Mouse (Mus musculus) intestine, embryonic 16.5 days (tissue): ENCODE measurements around the gene Stpg1. TPM values are rescaled to one million over a fixed set of nuclear protein-coding genes. Genes with fewer than 3 reads are reported as not detected.

ENCODE experiments used
- ATAC-seq: fragments of 200-750 bp; cut with Nextera tagmentation; 2 replicates; pipeline ENCODE4 v1.8.0; 2017; ENCODE audit warnings: moderate TSS enrichment, moderate library complexity
- H3K27ac ChIP-seq: fragments of 300-500 bp; sonication (generic); 2 replicates; pipeline ENCODE4 v1.5.1; 2014; ENCODE audit warnings: mild to moderate bottlenecking, low read length
- H3K27me3 ChIP-seq: fragments of 300-500 bp; sonication (generic); replicated peaks from 2 replicates; pipeline ENCODE4 v1.6.1; 2014; ENCODE audit warnings: low read length, control low read depth, mixed read lengths; ENCODE audit not compliant: control insufficient read depth, insufficient read depth
- H3K36me3 ChIP-seq: fragments of 300-500 bp; sonication (generic); 2 replicates; pipeline ENCODE4 v1.6.1; 2014; ENCODE audit warnings: low read length, control low read depth; ENCODE audit not compliant: control insufficient read depth, insufficient read depth
- H3K4me1 ChIP-seq: fragments of 300-500 bp; sonication (generic); 2 replicates; pipeline ENCODE4 v1.6.1; 2014; ENCODE audit warnings: low read length, control low read depth, mixed read lengths; ENCODE audit not compliant: control insufficient read depth, insufficient read depth
- H3K4me2 ChIP-seq: fragments of 300-500 bp; sonication (generic); 2 replicates; pipeline ENCODE4 v1.6.1; 2014; ENCODE audit warnings: low read depth, low read length, control low read depth
- H3K4me3 ChIP-seq: fragments of 300-500 bp; sonication (generic); 2 replicates; pipeline ENCODE4 v1.5.1; 2014; ENCODE audit warnings: mild to moderate bottlenecking, low read length
- H3K9ac ChIP-seq: fragments of 300-500 bp; sonication (generic); 2 replicates; pipeline ENCODE4 v1.6.1; 2014; ENCODE audit warnings: low read depth, low read length
- H3K9me3 ChIP-seq: fragments of 300-500 bp; sonication (generic); 2 replicates; pipeline ENCODE4 v1.6.1; 2016; ENCODE audit warnings: low read length, control low read depth; ENCODE audit not compliant: control insufficient read depth
- WGBS: fragments of 180-500 bp; shearing (Covaris S2); extraction: QIAGEN DNeasy Blood & Tissue Kit; methylation state at CpG from one replicate; pipeline ENCODE4 v1.1.7; 2014; 5-methylcytosine and 5-hydroxymethylcytosine counted together
- polyA plus RNA-seq: library from polyadenylated mRNA; unstranded; fragments of >200 nt; fragmentation: Nextera tagmentation; extraction: Ambion mirVana; gene quantifications from 2 replicates; pipeline ENCODE4 v1.2.1, GENCODE M21; 2015

Stpg1 gene
- polyA plus RNA-seq, 1 experiment from 2014 or later = 0.27 TPM

GRCm38 (mm10) chr4:135489256-135489655 is 5.3 kb upstream of the Stpg1 start:
- no peak for ATAC-seq
- Histone ChIP-seq H3K4me2 (no peak overlapping the region), H3K4me3 (no peak overlapping the region), H3K36me3 (peaks cover 9% of the 10 kb centered on the region; the same call in 1 of the 2 replicates), H3K4me1 (peaks cover 7% of the 10 kb centered on the region; the same call in 1 of the 2 replicates), H3K9me3 (no peaks in the 10 kb centered on the region), H3K27me3 (no peaks in the 10 kb centered on the region), H3K9ac (no peak overlapping the region), H3K27ac (no peak overlapping the region)
- WGBS = 91% methylated on average over 7 of the region's 7 CpGs

GRCm38 (mm10) chr4:135493271-135493670 is 1.3 kb upstream of the Stpg1 start:
- Histone ChIP-seq H3K4me1 (peaks cover 11% of the 10 kb centered on the region; the same call in 1 of the 2 replicates), H3K9me3 (no peaks in the 10 kb centered on the region), H3K36me3 (peaks cover 9% of the 10 kb centered on the region; the same call in 1 of the 2 replicates), H3K9ac (peak overlapping the region; percentile 65), H3K27ac (peak overlapping the region; percentile 53; the same call in 1 of the 2 replicates), H3K4me3 (peak overlapping the region; percentile 81), H3K27me3 (no peaks in the 10 kb centered on the region; the same call in 1 of the 2 replicates), H3K4me2 (peak overlapping the region; percentile 86)
- no peak for ATAC-seq
- 40% methylated on average over 4 of the region's 4 CpGs for WGBS

- H3K9ac ChIP-seq = peak overlapping the region; percentile 65
Observed at GRCm38 (mm10) chr4:135493691-135494520, 684 bp upstream of the Stpg1 start.

GRCm38 (mm10) chr4:135495397-135495791 is 804 bp downstream of the Stpg1 start:
- Histone ChIP-seq H3K9ac (peak overlapping the region; percentile 77; the same call in 1 of the 2 replicates), H3K4me1 (peaks cover 11% of the 10 kb centered on the region; the same call in 1 of the 2 replicates), H3K27ac (no peak overlapping the region), H3K4me2 (peak overlapping the region; percentile 86), H3K27me3 (no peaks in the 10 kb centered on the region; the same call in 1 of the 2 replicates), H3K4me3 (peak overlapping the region; percentile 81), H3K36me3 (0 out of 2 replicates have a peak, but pooled peaks cover 3% of the 10 kb centered on the region), H3K9me3 (0 out of 2 replicates have a peak, but pooled peaks cover under 1% of the 10 kb centered on the region)
- ATAC-seq = no peak
- 15% methylated on average over 9 of the region's 9 CpGs for WGBS

More at GRCm38 (mm10) chr4:135493691-135494520, 684 bp upstream of the Stpg1 start:
- peak overlapping the region; percentile 86 for H3K4me2 ChIP-seq
- ATAC-seq = peak; percentile 54
- peak overlapping the region; percentile 81 for H3K4me3 ChIP-seq
- H3K36me3 ChIP-seq = peaks cover 9% of the 10 kb centered on the region; the same call in 1 of the 2 replicates
- H3K27ac ChIP-seq = peak overlapping the region; percentile 53
- H3K4me1 ChIP-seq = peaks cover 11% of the 10 kb centered on the region; the same call in 1 of the 2 replicates
- H3K27me3 ChIP-seq = no peaks in the 10 kb centered on the region; the same call in 1 of the 2 replicates
- 3% methylated on average over 33 of the region's 33 CpGs for WGBS
- no peaks in the 10 kb centered on the region for H3K9me3 ChIP-seq

GRCm38 (mm10) chr4:135495810-135496209 is 1.2 kb downstream of the Stpg1 start:
- Histone ChIP-seq H3K4me1 (peaks cover 11% of the 10 kb centered on the region; the same call in 1 of the 2 replicates), H3K4me3 (no peak overlapping the region), H3K9ac (no peak overlapping the region), H3K4me2 (peak overlapping the region; percentile 86; the same call in 1 of the 2 replicates), H3K27me3 (no peaks in the 10 kb centered on the region; the same call in 1 of the 2 replicates), H3K9me3 (0 out of 2 replicates have a peak, but pooled peaks cover 4% of the 10 kb centered on the region), H3K36me3 (0 out of 2 replicates have a peak, but pooled peaks cover 1% of the 10 kb centered on the region), H3K27ac (no peak overlapping the region)
- ATAC-seq = no peak
- WGBS = 25% methylated on average over 18 of the region's 18 CpGs

- Histone ChIP-seq H3K4me2 (no peak overlapping the region), H3K4me1 (peaks cover 9% of the 10 kb centered on the region; the same call in 1 of the 2 replicates), H3K9ac (no peak overlapping the region), H3K36me3 (no peaks in the 10 kb centered on the region), H3K9me3 (0 out of 2 replicates have a peak, but pooled peaks cover 7% of the 10 kb centered on the region), H3K4me3 (no peak overlapping the region), H3K27me3 (no peaks in the 10 kb centered on the region; the same call in 1 of the 2 replicates), H3K27ac (no peak overlapping the region)
- no peak for ATAC-seq
- WGBS = 80% methylated on average over 6 of the region's 6 CpGs
Observed at GRCm38 (mm10) chr4:135498136-135498535, 3.5 kb downstream of the Stpg1 start.

GRCm38 (mm10) chr4:135499831-135500230 is 5.2 kb downstream of the Stpg1 start:
- ATAC-seq = no peak
- Histone ChIP-seq H3K9ac (no peak overlapping the region), H3K4me2 (no peak overlapping the region), H3K27ac (no peak overlapping the region), H3K27me3 (no peaks in the 10 kb centered on the region), H3K4me1 (0 out of 2 replicates have a peak, but pooled peaks cover 4% of the 10 kb centered on the region), H3K4me3 (no peak overlapping the region), H3K36me3 (no peaks in the 10 kb centered on the region), H3K9me3 (0 out of 2 replicates have a peak, but pooled peaks cover 7% of the 10 kb centered on the region)
- WGBS = 69% methylated on average over 3 of the region's 3 CpGs

- H3K9ac ChIP-seq = no peak overlapping the region
- no peak overlapping the region for H3K27ac ChIP-seq
- H3K36me3 ChIP-seq = no peaks in the 10 kb centered on the region
- H3K9me3 ChIP-seq = 0 out of 2 replicates have a peak, but pooled peaks cover 7% of the 10 kb centered on the region
- no peaks in the 10 kb centered on the region for H3K27me3 ChIP-seq
- no peaks in the 10 kb centered on the region for H3K4me1 ChIP-seq
- no peak overlapping the region for H3K4me3 ChIP-seq
- H3K4me2 ChIP-seq = no peak overlapping the region
- ATAC-seq = no peak
- 52% methylated on average over 4 of the region's 4 CpGs for WGBS
Observed at GRCm38 (mm10) chr4:135501587-135501986, 7.0 kb downstream of the Stpg1 start.

GRCm38 (mm10) chr4:135505794-135506193 is 11.2 kb downstream of the Stpg1 start:
- Histone ChIP-seq H3K27me3 (no peaks in the 10 kb centered on the region), H3K9me3 (0 out of 2 replicates have a peak, but pooled peaks cover 2% of the 10 kb centered on the region), H3K36me3 (no peaks in the 10 kb centered on the region), H3K4me2 (no peak overlapping the region), H3K9ac (no peak overlapping the region), H3K27ac (no peak overlapping the region), H3K4me1 (0 out of 2 replicates have a peak, but pooled peaks cover 9% of the 10 kb centered on the region), H3K4me3 (no peak overlapping the region)
- WGBS = 81% methylated on average over 11 of the region's 11 CpGs
- no peak for ATAC-seq
